Mouse (Mus musculus) heart, embryonic 13.5 days (tissue): ENCODE results near the gene Psmg4. TPM values are rescaled to one million over a fixed set of nuclear protein-coding genes. Genes with fewer than 3 reads are reported as not detected.

Experiments used
- ATAC-seq: fragments of 200-750 bp; cut with Nextera tagmentation; 2 replicates; pipeline ENCODE4 v1.8.0; 2017; ENCODE audit warnings: moderate TSS enrichment; ENCODE audit not compliant: insufficient number of reproducible peaks, low FRiP score, low TSS enrichment; ENCODE audit errors: extremely low read depth
- H3K27ac ChIP-seq: fragments of 300-500 bp; sonication (generic); replicated peaks from 2 replicates; pipeline ENCODE4 v1.5.1; 2015; ENCODE audit warnings: moderate library complexity, mild to moderate bottlenecking, inconsistent platforms
- H3K27me3 ChIP-seq: fragments of 300-500 bp; sonication (generic); replicated peaks from 2 replicates; pipeline ENCODE4 v1.6.1; 2015; ENCODE audit warnings: mild to moderate bottlenecking, inconsistent platforms
- H3K36me3 ChIP-seq: fragments of 300-500 bp; sonication (generic); 2 replicates; pipeline ENCODE4 v1.6.1; 2015; ENCODE audit warnings: mild to moderate bottlenecking, inconsistent platforms
- H3K4me1 ChIP-seq: fragments of 300-500 bp; sonication (generic); 2 replicates; pipeline ENCODE4 v1.6.1; 2015; ENCODE audit warnings: inconsistent platforms
- H3K4me2 ChIP-seq: fragments of 300-500 bp; sonication (generic); 2 replicates; pipeline ENCODE4 v1.6.1; 2015; ENCODE audit warnings: inconsistent platforms, mild to moderate bottlenecking, moderate library complexity
- H3K4me3 ChIP-seq: fragments of 300-500 bp; sonication (generic); 2 replicates; pipeline ENCODE4 v1.5.1; 2015; ENCODE audit warnings: moderate library complexity, mild to moderate bottlenecking, inconsistent platforms
- H3K9ac ChIP-seq: fragments of 300-500 bp; sonication (generic); 2 replicates; pipeline ENCODE4 v1.6.1; 2015; ENCODE audit warnings: inconsistent platforms, mild to moderate bottlenecking, moderate library complexity
- H3K9me3 ChIP-seq: fragments of 300-500 bp; sonication (generic); 2 replicates; pipeline ENCODE4 v1.6.1; 2016; ENCODE audit warnings: inconsistent platforms
- WGBS: fragments of 180-500 bp; shearing (Covaris S2); methylation state at CpG from one replicate; pipeline ENCODE4 v1.1.7; 2015; ENCODE audit warnings: mixed read lengths; 5-methylcytosine and 5-hydroxymethylcytosine counted together
- polyA plus RNA-seq: library from polyadenylated mRNA; unstranded; fragments of >200 nt; fragmentation: Nextera tagmentation; extraction: Ambion mirVana; gene quantifications from 2 replicates; pipeline ENCODE4 v1.2.1, GENCODE M21; 2015

Gene Psmg4
- polyA plus RNA-seq, 1 experiment from 2014 or later: 65.3 TPM

GRCm38 (mm10) chr13:34211261-34211775 is 48.6 kb downstream of the Psmg4 start:
- Histone ChIP-seq H3K4me2 (no peak overlapping the region), H3K9me3 (no peaks in the 10 kb centered on the region), H3K27ac (no peak overlapping the region), H3K36me3 (0 out of 2 replicates have a peak, but pooled peaks cover 2% of the 10 kb centered on the region), H3K4me3 (no peak overlapping the region), H3K4me1 (peaks cover 8% of the 10 kb centered on the region), H3K27me3 (no peaks in the 10 kb centered on the region), H3K9ac (no peak overlapping the region)
- no peak for ATAC-seq
- 59% methylated on average over 4 of the region's 4 CpGs for WGBS

- Histone ChIP-seq H3K36me3 (0 out of 2 replicates have a peak, but pooled peaks cover 5% of the 10 kb centered on the region), H3K4me2 (no peak overlapping the region), H3K9me3 (no peaks in the 10 kb centered on the region), H3K4me3 (no peak overlapping the region), H3K27me3 (no peaks in the 10 kb centered on the region), H3K27ac (no peak overlapping the region), H3K9ac (no peak overlapping the region), H3K4me1 (peaks cover 8% of the 10 kb centered on the region)
- WGBS: 66% methylated on average over 10 of the region's 10 CpGs
- no peak for ATAC-seq
Observed at GRCm38 (mm10) chr13:34212735-34213212, 50.0 kb downstream of the Psmg4 start.

- Histone ChIP-seq H3K27ac (no peak overlapping the region), H3K4me3 (no peak overlapping the region), H3K4me1 (peaks cover 11% of the 10 kb centered on the region), H3K27me3 (no peaks in the 10 kb centered on the region), H3K9me3 (no peaks in the 10 kb centered on the region), H3K4me2 (no peak overlapping the region), H3K9ac (no peak overlapping the region), H3K36me3 (0 out of 2 replicates have a peak, but pooled peaks cover 8% of the 10 kb centered on the region)
- ATAC-seq: no peak
- WGBS: 90% methylated on average over 3 of the region's 3 CpGs
Observed at GRCm38 (mm10) chr13:34214855-34215254, 52.1 kb downstream of the Psmg4 start.

GRCm38 (mm10) chr13:34218776-34219175 is 56.0 kb downstream of the Psmg4 start:
- ATAC-seq: no peak
- 79% methylated on average over 3 of the region's 3 CpGs for WGBS
- Histone ChIP-seq H3K36me3 (peaks cover 14% of the 10 kb centered on the region; the same call in 1 of the 2 replicates), H3K4me2 (no peak overlapping the region), H3K27ac (no peak overlapping the region), H3K9me3 (no peaks in the 10 kb centered on the region), H3K27me3 (no peaks in the 10 kb centered on the region), H3K9ac (no peak overlapping the region), H3K4me3 (no peak overlapping the region), H3K4me1 (peaks cover 29% of the 10 kb centered on the region)

- Histone ChIP-seq H3K36me3 (peaks cover 14% of the 10 kb centered on the region; the same call in 1 of the 2 replicates), H3K27ac (no peak overlapping the region), H3K27me3 (no peaks in the 10 kb centered on the region), H3K9me3 (no peaks in the 10 kb centered on the region), H3K4me1 (peaks cover 28% of the 10 kb centered on the region), H3K4me3 (no peak overlapping the region), H3K4me2 (no peak overlapping the region), H3K9ac (no peak overlapping the region)
- no peak for ATAC-seq
- 24% methylated on average over 3 of the region's 3 CpGs for WGBS
Observed at GRCm38 (mm10) chr13:34219728-34220127, 57.0 kb downstream of the Psmg4 start.

GRCm38 (mm10) chr13:34222985-34223384 is 60.2 kb downstream of the Psmg4 start:
- ATAC-seq: no peak; the same call in 1 of the 2 replicates
- Histone ChIP-seq H3K36me3 (peaks cover 10% of the 10 kb centered on the region; the same call in 1 of the 2 replicates), H3K4me3 (no peak overlapping the region), H3K4me2 (peak overlapping the region; percentile 25), H3K27ac (peak overlapping the region; percentile 73), H3K9me3 (no peaks in the 10 kb centered on the region), H3K27me3 (no peaks in the 10 kb centered on the region), H3K4me1 (peaks cover 39% of the 10 kb centered on the region), H3K9ac (no peak overlapping the region)
- 20% methylated on average over 7 of the region's 7 CpGs for WGBS

GRCm38 (mm10) chr13:34226940-34227339 is 64.2 kb downstream of the Psmg4 start:
- no peak overlapping the region for H3K4me3 ChIP-seq
- H3K9ac ChIP-seq: no peak overlapping the region
- ATAC-seq: no peak
- no peak overlapping the region for H3K4me2 ChIP-seq
- no peaks in the 10 kb centered on the region for H3K9me3 ChIP-seq
- peaks cover 48% of the 10 kb centered on the region for H3K4me1 ChIP-seq
- no peak overlapping the region for H3K27ac ChIP-seq
- no peaks in the 10 kb centered on the region for H3K27me3 ChIP-seq
- no peaks in the 10 kb centered on the region for H3K36me3 ChIP-seq
- WGBS: 10% methylated on average over 1 of the region's 1 CpGs

Other genes starting within 250 kb of the Psmg4 start
- gene Nqo2, start 198.3 kb upstream of the Psmg4 start, polyA plus RNA-seq: 23.7 and 29.7 TPM in 2 replicates
- 8.5 and 9.2 TPM in 2 replicates for gene Ripk1, start 160.6 kb upstream of the Psmg4 start, polyA plus RNA-seq
- 47.7 and 52.0 TPM in 2 replicates for gene Serpinb6a, start 160.2 kb upstream of the Psmg4 start, polyA plus RNA-seq
- 39.9 and 46.4 TPM in 2 replicates for gene Bphl, start 125.4 kb upstream of the Psmg4 start, polyA plus RNA-seq
- 140 and 144 TPM in 2 replicates for gene Tubb2a, start 85.0 kb upstream of the Psmg4 start, polyA plus RNA-seq
- 36.7 and 40.0 TPM in 2 replicates for gene Tubb2b, start 32.5 kb upstream of the Psmg4 start, polyA plus RNA-seq
- 4.5 and 5.5 TPM in 2 replicates for gene Slc22a23, start 182.2 kb downstream of the Psmg4 start, polyA plus RNA-seq